Mouse (Mus musculus) G1E-ER4 (cell line): ENCODE measurements around the gene Il10rb. TPM values are rescaled to one million over a fixed set of nuclear protein-coding genes. Genes with fewer than 3 reads are reported as not detected.

Experiments used
- GATA1 ChIP-seq: IDR thresholded peaks from one replicate; pipeline ENCODE4 v1.8.0; 2012; ENCODE audit warnings: low read length, inconsistent platforms
- polyA plus RNA-seq: library from polyadenylated mRNA; stranded (reverse); fragments of >175 nt; gene quantifications from 2 replicates; pipeline ENCODE4 v1.2.3, GENCODE M21; 2012

Gene Il10rb
- polyA plus RNA-seq, 1 experiment: 17.3 TPM

- TF ChIP-seq GATA1: no peak
Observed at GRCm38 (mm10) chr16:91452363-91452896, 46.5 kb downstream of the Il10rb start.

GRCm38 (mm10) chr16:91455868-91456267, 49.9 kb downstream of the Il10rb start:
- no peak for TF ChIP-seq GATA1

- TF ChIP-seq GATA1: no peak
Observed at GRCm38 (mm10) chr16:91458301-91458746, 52.4 kb downstream of the Il10rb start.

DNA sequence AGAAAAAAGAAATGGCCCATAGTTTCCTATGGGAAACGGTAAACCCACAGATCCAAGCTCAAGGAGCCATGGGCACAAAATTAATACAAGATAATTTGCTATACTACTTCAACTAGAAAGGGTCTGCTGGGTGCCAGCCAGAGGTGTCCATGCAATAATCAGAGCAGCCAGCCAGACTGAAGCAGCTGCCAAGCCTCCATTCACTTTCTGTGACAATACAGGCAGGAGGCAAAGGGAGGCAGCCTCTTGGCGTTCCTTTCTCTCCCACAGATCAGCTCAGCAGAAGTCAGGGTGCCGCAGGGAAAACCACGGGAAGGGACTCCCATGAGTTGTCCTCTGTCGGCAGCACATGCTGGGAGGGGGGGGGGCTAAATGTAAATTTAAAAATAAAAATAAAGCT, 53.0 kb downstream of the Il10rb start:
- no peak for TF ChIP-seq GATA1

GRCm38 (mm10) chr16:91459396-91459795, 53.4 kb downstream of the Il10rb start:
- no peak for TF ChIP-seq GATA1

- TF ChIP-seq GATA1: no peak
Observed at GRCm38 (mm10) chr16:91459841-91460370, 53.9 kb downstream of the Il10rb start.

- TF ChIP-seq GATA1: no peak
Observed at GRCm38 (mm10) chr16:91461066-91461638, 55.2 kb downstream of the Il10rb start.

DNA sequence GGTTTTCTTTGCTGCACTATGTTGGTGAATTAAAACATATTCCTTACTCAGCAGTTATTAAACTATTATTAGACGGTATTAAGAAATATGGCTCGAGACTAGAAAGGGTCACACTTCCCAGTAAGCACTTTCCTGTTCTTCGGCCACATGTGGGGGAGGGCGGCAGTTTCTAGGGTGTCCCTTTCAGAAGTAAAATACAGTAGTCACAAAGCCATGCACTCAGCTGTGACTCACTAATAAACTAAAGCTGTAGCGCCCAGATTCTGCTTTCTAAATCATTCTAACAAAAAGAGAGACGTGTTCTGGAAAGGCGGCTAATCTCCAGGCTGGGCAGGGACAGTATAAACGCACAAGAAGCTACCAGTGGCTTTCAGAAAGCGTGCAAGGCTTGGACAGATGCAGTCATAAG, 55.8 kb downstream of the Il10rb start:
- no peak for TF ChIP-seq GATA1

GRCm38 (mm10) chr16:91462644-91463043, 56.7 kb downstream of the Il10rb start:
- no peak for TF ChIP-seq GATA1

DNA sequence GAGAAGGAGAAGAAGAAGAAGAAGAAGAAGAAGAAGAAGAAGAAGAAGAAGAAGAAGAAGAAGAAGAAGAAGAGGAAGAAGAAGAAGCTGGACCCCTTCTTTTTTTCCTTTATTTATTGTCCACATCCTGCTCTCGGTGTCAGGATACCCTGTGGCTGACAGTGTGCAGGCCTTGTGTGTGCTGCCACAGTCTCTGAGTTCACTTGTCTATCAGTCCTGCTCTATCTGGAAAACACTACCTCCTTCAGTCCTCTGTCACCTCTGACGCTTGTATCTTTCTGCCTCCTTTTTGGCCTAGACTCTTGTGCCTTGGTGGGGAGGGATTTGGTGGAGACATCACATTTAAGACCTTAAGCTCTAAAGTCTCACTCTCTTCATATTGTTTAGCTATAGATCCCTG, 57.4 kb downstream of the Il10rb start:
- TF ChIP-seq GATA1: no peak

- TF ChIP-seq GATA1: no peak
Observed at GRCm38 (mm10) chr16:91463836-91464400, 58.0 kb downstream of the Il10rb start.

DNA sequence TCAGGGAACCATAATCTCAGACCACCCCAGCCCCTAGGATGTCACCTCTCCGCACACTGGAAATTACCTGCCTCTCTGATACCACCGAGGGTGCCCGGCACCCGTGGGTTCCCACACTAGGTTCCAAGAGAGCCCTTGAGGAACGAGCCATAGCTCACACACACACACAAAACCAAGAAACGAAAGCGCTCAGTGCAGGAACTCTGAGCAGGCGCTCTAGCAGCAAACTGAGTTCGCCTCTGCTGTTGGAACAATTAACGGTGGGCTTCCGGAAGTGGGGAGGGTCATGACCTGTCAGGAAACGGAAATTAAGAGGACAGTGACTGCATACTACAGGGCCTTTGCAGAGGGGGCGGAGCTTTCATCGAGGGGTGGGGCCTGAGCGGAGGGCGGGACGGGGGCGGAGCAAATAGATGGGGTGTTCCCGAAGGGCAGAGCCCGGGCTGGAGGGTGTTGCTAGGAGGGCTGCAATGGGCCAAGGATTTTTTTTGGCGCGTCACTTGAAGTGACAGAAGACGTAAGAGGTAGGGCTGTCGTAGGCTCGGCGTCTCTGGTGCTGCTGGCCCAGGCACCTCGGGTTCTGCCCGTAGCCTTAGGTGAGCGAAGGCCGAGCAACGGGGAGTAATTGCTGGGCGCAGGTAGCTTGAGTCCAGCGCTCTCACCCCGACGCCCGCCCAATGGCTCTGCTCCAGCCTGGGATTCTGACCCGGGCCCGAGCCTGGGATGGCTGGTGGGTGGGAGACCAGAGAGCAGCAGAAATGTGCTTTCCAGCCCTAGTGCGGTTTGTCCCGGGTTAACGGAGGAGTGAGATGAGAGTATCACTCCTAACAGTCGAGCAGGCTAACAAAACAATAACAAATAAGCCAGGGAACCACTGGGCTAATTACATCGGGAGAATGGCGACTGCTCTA, 58.9 kb downstream of the Il10rb start:
- TF ChIP-seq GATA1: no peak

DNA sequence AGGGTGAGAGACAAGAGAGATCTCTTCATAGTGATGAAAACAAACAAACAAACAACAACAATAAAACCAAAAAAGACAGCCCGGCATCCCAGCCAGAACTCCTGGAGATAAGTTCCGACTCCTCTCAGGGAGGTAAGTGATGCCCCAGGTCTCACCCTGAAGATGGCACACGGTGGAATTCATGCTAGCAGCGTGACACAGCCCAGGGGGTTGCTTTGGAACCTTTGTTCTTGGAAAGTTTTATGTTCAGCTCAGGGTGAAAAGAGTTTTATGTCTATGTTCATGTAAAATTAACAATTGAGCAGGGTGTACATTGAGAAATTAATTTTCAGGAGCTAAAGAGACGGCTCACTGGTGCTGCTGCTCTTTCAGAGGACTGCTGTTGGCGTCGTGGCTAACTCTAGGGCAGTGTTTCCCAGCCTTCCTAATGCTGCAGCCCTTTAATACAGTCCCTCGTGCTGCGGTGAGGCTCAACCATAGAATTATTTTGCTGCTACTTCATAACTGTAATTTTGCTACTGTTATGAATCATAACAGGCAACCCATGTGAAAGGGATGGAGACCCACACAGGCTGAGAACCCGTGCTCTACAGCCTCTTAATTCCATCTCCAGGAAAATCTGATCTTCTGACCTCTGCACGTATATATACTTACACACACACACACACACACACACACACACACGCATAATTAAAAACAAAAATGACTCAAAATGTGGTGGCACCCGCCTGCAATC, 59.7 kb downstream of the Il10rb start:
- TF ChIP-seq GATA1: no peak

GRCm38 (mm10) chr16:91466566-91466965, 60.6 kb downstream of the Il10rb start:
- TF ChIP-seq GATA1: no peak

DNA sequence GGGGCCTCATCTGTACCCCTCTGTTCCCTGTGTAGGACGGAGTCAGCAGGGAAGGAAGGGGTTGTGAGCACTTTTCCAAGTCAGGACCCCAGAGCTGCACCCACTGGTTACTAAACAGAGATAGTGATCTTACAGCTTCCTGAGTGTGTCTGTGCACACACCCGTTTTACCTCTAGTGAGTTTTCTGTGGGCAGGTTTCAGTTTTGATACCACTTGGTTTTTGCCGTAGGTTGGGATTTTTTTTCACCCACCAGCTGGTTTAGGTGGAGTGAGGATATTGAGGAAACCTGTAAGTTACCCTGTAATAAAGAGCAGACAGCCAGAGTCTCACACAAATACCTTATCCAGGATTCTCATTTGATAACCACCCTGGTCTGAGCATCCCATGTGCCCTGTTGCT, 64.5 kb downstream of the Il10rb start:
- no peak for TF ChIP-seq GATA1
